Mouse (Mus musculus) midbrain, embryonic 10.5 days (tissue): ENCODE measurements at regions not wholly inside any gene's neighbourhood (a gene's known extent, or its start where the extent isn't known, plus 50 kb on each side); places are given as distances from the start of the nearest gene placed in this dataset.

Experiments used
- DNase-seq: peaks from one replicate; pipeline ENCODE4 v3.0.0-alpha.2; 2017; ENCODE audit warnings: low spot score
- H3K27ac ChIP-seq: fragments of 300-500 bp; sonication (generic); replicated peaks from 2 replicates; pipeline ENCODE4 v1.5.1; 2016; ENCODE audit warnings: mild to moderate bottlenecking
- H3K27me3 ChIP-seq: fragments of 300-500 bp; sonication (generic); 2 replicates; pipeline ENCODE4 v1.6.1; 2016; ENCODE audit warnings: low read depth, mild to moderate bottlenecking; ENCODE audit not compliant: poor library complexity, severe bottlenecking
- H3K36me3 ChIP-seq: fragments of 300-500 bp; sonication (generic); 2 replicates; pipeline ENCODE4 v1.6.1; 2016; ENCODE audit warnings: mild to moderate bottlenecking, moderate library complexity
- H3K4me1 ChIP-seq: fragments of 300-500 bp; sonication (generic); 2 replicates; pipeline ENCODE4 v1.6.1; 2016
- H3K4me3 ChIP-seq: fragments of 300-500 bp; sonication (generic); 2 replicates; pipeline ENCODE4 v1.5.1; 2016; ENCODE audit warnings: mild to moderate bottlenecking, moderate library complexity
- H3K9me3 ChIP-seq: fragments of 300-500 bp; sonication (generic); replicated peaks from 2 replicates; pipeline ENCODE4 v1.6.1; 2016; ENCODE audit warnings: mild to moderate bottlenecking
- WGBS: fragments of 180-500 bp; shearing (Covaris S2); methylation state at CpG from one replicate; pipeline ENCODE4 v1.1.7; 2016; 5-methylcytosine and 5-hydroxymethylcytosine counted together

GRCm38 (mm10) chr12:26244701-26245100 lies 170.4 kb downstream of the Rnf144a start:
- Histone ChIP-seq H3K4me1 (0 out of 2 replicates have a peak, but pooled peaks cover 4% of the 10 kb centered on the region), H3K4me3 (no peak overlapping the region), H3K27me3 (no peaks in the 10 kb centered on the region), H3K36me3 (no peaks in the 10 kb centered on the region), H3K9me3 (no peaks in the 10 kb centered on the region), H3K27ac (no peak overlapping the region)
- DNase-seq: no peak
- WGBS: 94% methylated on average over 6 of the region's 6 CpGs

GRCm38 (mm10) chr12:26227557-26228020 lies 187.5 kb downstream of the Rnf144a start:
- Histone ChIP-seq H3K9me3 (no peaks in the 10 kb centered on the region), H3K4me1 (no peaks in the 10 kb centered on the region), H3K36me3 (no peaks in the 10 kb centered on the region), H3K4me3 (no peak overlapping the region), H3K27me3 (no peaks in the 10 kb centered on the region), H3K27ac (no peak overlapping the region)
- DNase-seq: no peak
- WGBS: 93% methylated on average over 15 of the region's 15 CpGs

DNA sequence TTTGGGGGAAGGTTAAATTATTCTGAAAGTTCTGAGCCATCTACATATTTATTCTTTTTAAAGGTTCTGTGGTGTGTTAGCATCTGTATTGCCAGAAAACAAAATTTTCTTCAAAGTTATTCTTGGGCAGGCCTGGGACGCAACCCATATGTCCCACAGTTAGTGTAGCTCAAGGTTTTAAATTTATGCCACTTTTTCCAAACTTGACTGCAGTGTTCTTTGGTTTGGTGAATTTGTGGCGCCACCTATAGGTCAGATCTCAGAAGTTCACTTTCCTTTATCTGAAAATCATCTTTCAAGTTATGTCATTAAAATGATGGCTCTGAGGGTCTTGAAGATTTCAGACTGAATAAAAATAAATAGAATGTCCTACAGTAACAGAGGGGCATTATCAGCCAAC lies 188.7 kb downstream of the Rnf144a start:
- no peak overlapping the region for H3K4me3 ChIP-seq
- DNase-seq: no peak
- no peaks in the 10 kb centered on the region for H3K27me3 ChIP-seq
- 21% methylated on average over 2 of the region's 2 CpGs for WGBS
- H3K36me3 ChIP-seq: no peaks in the 10 kb centered on the region
- H3K9me3 ChIP-seq: no peaks in the 10 kb centered on the region
- H3K27ac ChIP-seq: no peak overlapping the region
- H3K4me1 ChIP-seq: no peaks in the 10 kb centered on the region

DNA sequence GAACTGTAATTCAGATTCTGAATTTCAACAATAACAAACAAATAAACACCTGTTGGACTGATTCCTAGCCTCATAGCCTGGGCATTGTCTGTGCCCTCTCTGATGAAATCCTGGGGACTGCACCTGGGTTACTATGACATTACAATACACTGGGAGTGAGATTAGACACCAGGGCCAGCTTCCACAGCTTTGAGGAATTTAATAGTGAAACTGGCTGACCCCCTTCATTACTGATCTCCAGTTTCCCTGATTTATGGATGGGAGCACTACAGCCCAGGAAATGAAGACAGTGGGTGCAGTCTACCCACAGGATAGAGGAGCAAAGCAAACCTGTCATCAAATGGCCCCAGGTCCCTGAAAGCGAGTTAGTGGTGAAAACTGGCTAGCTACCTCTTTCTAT lies 202.6 kb downstream of the Rnf144a start:
- no peak for DNase-seq
- Histone ChIP-seq H3K36me3 (no peaks in the 10 kb centered on the region), H3K4me3 (no peak overlapping the region), H3K4me1 (peaks cover 14% of the 10 kb centered on the region), H3K27ac (no peak overlapping the region), H3K9me3 (no peaks in the 10 kb centered on the region), H3K27me3 (no peaks in the 10 kb centered on the region)
- WGBS: 86% methylated on average over 1 of the region's 1 CpGs

DNA sequence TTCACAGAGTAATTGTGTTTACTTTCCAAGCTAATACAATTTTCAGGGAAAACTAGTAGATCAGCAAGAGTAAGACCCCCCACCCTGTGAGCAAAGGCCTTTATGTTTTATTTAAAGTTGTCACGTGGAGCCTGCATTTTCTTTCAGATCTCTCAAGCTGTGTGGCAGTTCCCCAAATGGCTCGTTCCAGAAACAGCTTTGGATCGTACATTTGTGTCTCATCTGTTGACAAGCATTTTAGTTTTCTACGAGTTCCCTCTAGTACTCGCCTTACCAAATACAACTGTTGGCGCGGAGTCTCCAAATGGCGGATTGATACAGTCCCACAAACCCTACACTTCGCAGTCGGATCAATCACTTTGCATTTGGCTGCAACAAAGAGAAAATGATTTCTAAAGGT lies 203.6 kb downstream of the Rnf144a start:
- Histone ChIP-seq H3K36me3 (no peaks in the 10 kb centered on the region), H3K4me1 (peaks cover 14% of the 10 kb centered on the region), H3K27me3 (no peaks in the 10 kb centered on the region), H3K27ac (no peak overlapping the region), H3K9me3 (no peaks in the 10 kb centered on the region), H3K4me3 (no peak overlapping the region)
- WGBS: 78% methylated on average over 10 of the region's 10 CpGs
- DNase-seq: no peak

DNA sequence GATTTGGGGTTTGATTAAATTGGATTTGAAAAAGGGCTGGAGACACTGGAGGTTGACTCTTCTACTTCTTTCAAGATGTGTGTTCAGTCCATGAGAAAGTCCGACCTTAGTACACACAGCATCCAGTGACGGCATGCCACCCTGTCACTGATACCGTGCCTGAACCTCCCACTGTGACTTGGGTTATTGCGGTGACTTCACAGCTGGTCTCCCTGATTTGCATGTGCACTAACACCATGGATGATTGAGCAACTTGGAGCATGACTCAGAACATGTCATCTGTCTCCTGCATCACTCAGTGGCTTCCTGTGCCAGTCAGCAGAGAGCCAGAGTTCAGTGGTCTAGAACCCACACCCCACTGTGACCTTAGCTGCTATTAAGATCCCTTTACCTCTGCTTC lies 208.3 kb downstream of the Rnf144a start:
- H3K27me3 ChIP-seq: no peaks in the 10 kb centered on the region
- H3K9me3 ChIP-seq: no peaks in the 10 kb centered on the region
- no peak overlapping the region for H3K27ac ChIP-seq
- H3K36me3 ChIP-seq: no peaks in the 10 kb centered on the region
- H3K4me1 ChIP-seq: peaks cover 14% of the 10 kb centered on the region
- no peak for DNase-seq
- WGBS: 81% methylated on average over 4 of the region's 4 CpGs
- H3K4me3 ChIP-seq: no peak overlapping the region

DNA sequence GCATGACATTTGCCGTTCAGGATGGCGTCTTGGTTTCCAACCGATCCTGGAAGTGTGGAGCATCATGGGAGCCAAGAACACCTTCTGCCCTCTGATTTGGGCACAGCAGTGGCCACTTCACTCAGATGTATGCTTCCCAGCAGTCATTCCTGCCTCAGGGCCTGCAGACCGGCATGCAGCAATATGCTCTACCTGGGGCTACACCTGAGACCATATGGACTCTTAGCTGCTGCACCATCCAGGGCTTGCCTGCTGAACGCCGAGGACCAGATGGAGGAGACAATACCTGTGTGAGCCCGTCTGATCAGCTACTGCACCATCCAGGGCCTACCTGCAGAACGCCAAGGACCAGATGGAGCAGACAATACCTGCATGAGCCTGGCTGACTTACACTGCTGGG lies 209.0 kb downstream of the Rnf144a start:
- H3K4me1 ChIP-seq: peaks cover 9% of the 10 kb centered on the region
- no peaks in the 10 kb centered on the region for H3K36me3 ChIP-seq
- WGBS: 89% methylated on average over 8 of the region's 8 CpGs
- H3K9me3 ChIP-seq: no peaks in the 10 kb centered on the region
- no peak for DNase-seq
- no peak overlapping the region for H3K4me3 ChIP-seq
- no peak overlapping the region for H3K27ac ChIP-seq
- H3K27me3 ChIP-seq: no peaks in the 10 kb centered on the region

DNA sequence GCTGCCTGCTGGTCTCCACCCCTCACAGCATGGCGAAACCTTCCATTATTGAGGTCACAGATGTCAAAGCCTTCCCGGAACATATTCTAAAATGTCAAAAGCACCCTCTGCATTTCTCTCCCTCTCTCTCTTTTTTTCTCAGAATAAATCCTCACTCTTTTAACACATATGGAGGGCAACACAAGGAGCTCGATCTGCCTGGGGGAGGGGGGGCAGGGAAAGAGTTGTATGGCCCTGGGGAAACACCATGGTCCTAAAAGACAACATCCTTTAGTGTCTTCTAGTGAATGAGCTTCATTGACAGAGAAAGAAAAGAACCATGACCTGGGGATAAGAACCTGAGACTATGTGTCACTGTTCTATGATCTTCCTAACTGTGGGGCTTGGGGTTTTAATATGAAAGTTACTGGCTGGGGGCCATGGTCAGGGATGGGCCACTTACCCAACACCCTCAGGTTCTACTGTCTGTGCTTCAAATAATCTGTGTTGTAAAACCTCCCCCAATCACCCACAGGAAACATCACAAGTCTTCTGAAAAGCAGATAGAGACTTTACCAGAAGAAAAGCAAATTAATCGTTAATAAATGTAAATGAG lies 223.0 kb downstream of the Rnf144a start:
- WGBS: 58% methylated on average over 4 of the region's 4 CpGs
- peaks cover 14% of the 10 kb centered on the region for H3K4me1 ChIP-seq
- no peak for DNase-seq
- H3K36me3 ChIP-seq: no peaks in the 10 kb centered on the region
- H3K27me3 ChIP-seq: no peaks in the 10 kb centered on the region
- no peak overlapping the region; the same call in 1 of the 2 replicates for H3K27ac ChIP-seq
- H3K9me3 ChIP-seq: no peaks in the 10 kb centered on the region
- H3K4me3 ChIP-seq: no peak overlapping the region

- Histone ChIP-seq H3K36me3 (no peaks in the 10 kb centered on the region), H3K4me3 (no peak overlapping the region), H3K27ac (no peak overlapping the region), H3K4me1 (peaks cover 14% of the 10 kb centered on the region), H3K27me3 (no peaks in the 10 kb centered on the region), H3K9me3 (no peaks in the 10 kb centered on the region)
- 68% methylated on average over 15 of the region's 15 CpGs for WGBS
- no peak for DNase-seq
Measured at GRCm38 (mm10) chr12:26191268-26191981, 223.6 kb downstream of the Rnf144a start.

- no peaks in the 10 kb centered on the region for H3K27me3 ChIP-seq
- DNase-seq: no peak
- H3K9me3 ChIP-seq: no peaks in the 10 kb centered on the region
- WGBS: 71% methylated on average over 2 of the region's 2 CpGs
- peaks cover 14% of the 10 kb centered on the region for H3K4me1 ChIP-seq
- H3K4me3 ChIP-seq: no peak overlapping the region
- no peak overlapping the region for H3K27ac ChIP-seq
- no peaks in the 10 kb centered on the region for H3K36me3 ChIP-seq
Measured at GRCm38 (mm10) chr12:26188996-26189395, 226.1 kb downstream of the Rnf144a start.

DNA sequence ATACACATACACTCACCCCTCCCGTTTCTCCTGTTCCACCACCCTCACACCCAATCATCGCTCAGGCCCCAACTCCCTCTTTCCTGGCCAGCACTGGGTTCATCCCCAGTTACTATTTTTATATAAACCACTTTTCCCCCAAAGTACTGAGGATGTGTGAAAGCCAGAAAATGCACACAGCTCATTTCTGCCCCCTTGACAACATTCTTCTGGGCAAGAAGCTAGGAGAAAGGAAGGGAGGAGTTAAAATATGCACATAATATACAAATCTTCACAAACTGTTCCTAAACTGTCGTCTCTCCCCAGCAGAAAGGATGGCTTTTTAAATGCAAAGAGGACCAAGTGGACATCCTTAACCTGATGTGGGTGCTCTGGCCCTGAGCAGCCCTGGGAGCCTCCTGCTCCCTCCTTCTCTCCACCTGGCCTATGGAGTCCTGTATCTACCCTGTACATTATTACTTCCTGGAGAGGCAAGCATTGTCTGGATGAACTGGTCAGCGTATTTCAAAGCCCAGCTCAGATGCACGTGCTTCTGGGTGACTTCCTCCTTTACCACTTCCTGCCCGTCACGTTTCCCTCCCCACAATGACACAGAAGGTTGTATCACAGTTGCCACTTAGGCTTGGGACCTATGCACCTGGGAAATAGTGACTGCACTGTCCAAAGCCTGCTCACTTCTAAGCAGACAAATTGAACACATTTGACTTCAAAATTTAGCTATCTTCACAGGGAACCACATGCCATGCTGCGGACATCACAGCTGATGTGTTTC lies 227.8 kb downstream of the Rnf144a start:
- Histone ChIP-seq H3K27ac (no peak overlapping the region), H3K27me3 (no peaks in the 10 kb centered on the region), H3K36me3 (no peaks in the 10 kb centered on the region), H3K9me3 (no peaks in the 10 kb centered on the region), H3K4me1 (peaks cover 12% of the 10 kb centered on the region), H3K4me3 (no peak overlapping the region)
- DNase-seq: no peak
- WGBS: 85% methylated on average over 8 of the region's 8 CpGs

GRCm38 (mm10) chr12:26184701-26185460 lies 230.2 kb downstream of the Rnf144a start:
- 94% methylated on average over 5 of the region's 5 CpGs for WGBS
- no peaks in the 10 kb centered on the region for H3K27me3 ChIP-seq
- DNase-seq: no peak

More at GRCm38 (mm10) chr12:26184701-26185460, 230.2 kb downstream of the Rnf144a start:
- H3K36me3 ChIP-seq: no peaks in the 10 kb centered on the region
- H3K4me3 ChIP-seq: no peak overlapping the region
- H3K9me3 ChIP-seq: no peaks in the 10 kb centered on the region
- no peak overlapping the region for H3K27ac ChIP-seq
- H3K4me1 ChIP-seq: 0 out of 2 replicates have a peak, but pooled peaks cover 4% of the 10 kb centered on the region
